ENCODE assay signal across 21 mouse cellular contexts in the genomic region with DNA sequence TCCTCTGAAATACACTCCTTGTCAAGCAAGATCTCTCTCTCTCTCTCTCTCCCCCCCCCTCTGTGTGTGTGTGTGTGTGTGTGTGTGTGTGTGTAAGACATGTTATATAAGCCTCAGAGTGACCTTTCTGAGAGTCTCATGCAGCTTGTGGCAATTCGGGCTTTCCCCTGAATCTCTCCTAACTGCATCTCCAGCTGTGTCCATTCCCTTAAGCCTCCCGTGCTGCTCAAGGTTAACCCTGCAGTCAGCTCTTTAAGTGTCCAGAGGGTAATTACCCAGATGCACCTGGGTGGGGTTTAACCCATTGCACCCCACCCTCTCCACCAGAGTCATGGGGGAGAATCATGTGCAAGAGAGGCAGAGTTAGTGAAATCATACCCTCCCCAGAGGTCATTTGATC.
"Had no signal": no experiment of that assay in that cellular context is flagged by ENCODE, and none has a peak within 500 bp of the region (broad histone marks: within the 10 kb centered on the region; RNA-seq: fewer than 3 reads in every experiment).

No protein-coding gene starts in this region.

- DNase-seq: kidney, adult 2 months; kidney, postnatal 25 days; layer of hippocampus, adult 9-11 months; liver, postnatal 0 days; lung, embryonic 14.5 days; right cerebral cortex, adult 18-20 months; right cerebral cortex, postnatal 14 days; right cerebral cortex, postnatal 4 days; thymus, postnatal 36 days had no signal

- H3K36me3 ChIP-seq: limb, embryonic 15.5 days; midbrain, embryonic 10.5 days; midbrain, embryonic 13.5 days; stomach, embryonic 15.5 days had no signal

- H3K4me2 ChIP-seq: limb, embryonic 15.5 days; liver, embryonic 11.5 days; lung, embryonic 14.5 days; midbrain, embryonic 13.5 days; stomach, embryonic 15.5 days had no signal

- H3K9ac ChIP-seq: limb, embryonic 15.5 days; liver, embryonic 14.5 days; liver, postnatal 0 days; lung, embryonic 14.5 days; midbrain, embryonic 13.5 days; stomach, embryonic 15.5 days had no signal

- H3K27ac ChIP-seq: kidney, postnatal 0 days; limb, embryonic 15.5 days; liver, embryonic 14.5 days; macrophage; midbrain, embryonic 10.5 days; midbrain, embryonic 13.5 days; stomach, embryonic 15.5 days had no signal

- H3K27me3 ChIP-seq: limb, embryonic 15.5 days; midbrain, embryonic 13.5 days; stomach, embryonic 15.5 days had no signal

- H3K4me3 ChIP-seq: layer of hippocampus, adult 2 months; limb, embryonic 15.5 days; midbrain, embryonic 10.5 days; midbrain, embryonic 13.5 days; myocyte; stomach, embryonic 15.5 days had no signal

- ATAC-seq: liver, postnatal 0 days; lung, postnatal 0 days; midbrain, embryonic 13.5 days; midbrain, embryonic 16.5 days had no signal

- H3K9me3 ChIP-seq: limb, embryonic 15.5 days; midbrain, embryonic 10.5 days; midbrain, embryonic 13.5 days; stomach, embryonic 15.5 days had no signal

- H3K4me1 ChIP-seq: midbrain, embryonic 10.5 days; midbrain, embryonic 13.5 days; stomach, embryonic 15.5 days had no signal
